Mouse (Mus musculus) olfactory bulb, adult 2 months (tissue): ENCODE data around the gene Syngr1.

ENCODE experiments used
- CTCF ChIP-seq: fragments of 200-500 bp; IDR thresholded peaks from 2 replicates; pipeline ENCODE4 v1.5.1; 2012; ENCODE audit warnings: low read depth, mild to moderate bottlenecking, low read length, moderate library complexity; ENCODE audit not compliant: insufficient read depth
- POLR2A ChIP-seq: fragments of 200-500 bp; IDR thresholded peaks from 2 replicates; pipeline ENCODE4 v1.6.1; 2012; ENCODE audit warnings: mild to moderate bottlenecking, low read depth, low read length, moderate library complexity; ENCODE audit not compliant: insufficient read depth

DNA sequence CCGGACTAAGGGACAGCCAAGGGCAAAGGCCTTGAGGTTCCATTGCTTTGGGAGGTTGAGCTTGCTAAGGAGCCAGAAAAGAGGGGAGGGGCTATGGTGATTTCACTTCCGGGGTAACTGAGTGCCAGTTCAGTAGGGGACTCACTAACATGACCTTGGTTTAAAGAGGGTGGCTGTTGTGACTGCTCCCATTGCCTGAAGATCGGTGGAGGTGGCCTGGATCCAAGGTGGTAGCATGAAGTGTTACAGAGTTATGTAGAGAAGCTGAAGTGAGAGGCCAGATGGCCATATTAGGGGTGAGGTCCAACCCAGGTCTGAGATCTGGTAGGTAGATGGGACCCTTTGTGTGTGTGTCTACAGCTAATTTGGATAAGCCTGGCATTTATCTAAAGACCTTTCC is 8.3 kb downstream of the Syngr1 start:
- TF ChIP-seq CTCF (no peak), POLR2A (no peak)
